Mouse (Mus musculus) C2C12 (cell line): Measurements from ENCODE around the gene Hcrtr1.

Experiments
- CTCF ChIP-seq: IDR thresholded peaks from one replicate; pipeline ENCODE4 v1.5.1; 2011; ENCODE audit not compliant: control insufficient read depth, insufficient read depth, insufficient read length
- MYOD1 ChIP-seq: IDR thresholded peaks from one replicate; pipeline ENCODE4 v1.6.1; 2011; ENCODE audit warnings: low read depth; ENCODE audit not compliant: control insufficient read depth, insufficient read length
- MYOG ChIP-seq: IDR thresholded peaks from one replicate; pipeline ENCODE4 v1.6.1; 2011; ENCODE audit not compliant: control insufficient read depth, insufficient read length; ENCODE audit errors: extremely low read depth
- USF1 ChIP-seq: IDR thresholded peaks from one replicate; pipeline ENCODE4 v1.6.1; 2011; ENCODE audit warnings: low read depth, mild to moderate bottlenecking, control low read depth, moderate library complexity

GRCm38 (mm10) chr4:130120752-130121151 lies 18.4 kb downstream of the Hcrtr1 start:
- TF ChIP-seq USF1 = no peak
- no peak for TF ChIP-seq CTCF
- TF ChIP-seq MYOG = no peak
- no peak for TF ChIP-seq MYOD1
